Mouse (Mus musculus): ENCODE data around the gene Vwa8.
"Not testable (repeated sequence)": the region's sequence is repeated elsewhere in the genome, so short reads cannot be mapped to it uniquely, and the experiment has no call there.

Gene Vwa8

GRCm38 (mm10) chr14:78885915-78886534, 37.2 kb downstream of the Vwa8 start:
- peak; percentile 38 for DNase-seq (ENCODE audit: low read depth, low spot score)

GRCm38 (mm10) chr14:78886566-78887234, 37.8 kb downstream of the Vwa8 start:
- DNase-seq (ENCODE audit: low read depth, low spot score): no peak

DNA sequence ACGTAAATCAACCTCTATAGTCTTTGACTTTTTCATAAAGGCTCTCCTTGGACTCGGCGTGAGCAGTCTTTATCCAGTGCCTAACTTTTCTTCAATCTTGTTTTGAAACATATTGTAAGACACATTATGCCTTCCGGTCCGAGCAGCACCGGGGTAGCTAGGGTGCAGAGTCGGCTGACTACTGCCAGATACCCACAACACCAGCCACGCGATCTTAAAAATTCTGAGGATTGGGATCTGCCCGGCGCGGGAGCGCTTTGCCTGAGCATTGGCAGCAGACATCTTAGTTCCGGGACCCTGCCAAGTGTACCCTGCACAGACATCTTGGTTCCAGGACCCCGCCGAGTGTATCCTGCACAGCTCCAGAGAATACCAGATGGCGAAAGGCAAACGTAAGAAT, 38.6 kb downstream of the Vwa8 start:
- DNase-seq (ENCODE audit: low read depth, low spot score): not testable (repeated sequence)

DNA sequence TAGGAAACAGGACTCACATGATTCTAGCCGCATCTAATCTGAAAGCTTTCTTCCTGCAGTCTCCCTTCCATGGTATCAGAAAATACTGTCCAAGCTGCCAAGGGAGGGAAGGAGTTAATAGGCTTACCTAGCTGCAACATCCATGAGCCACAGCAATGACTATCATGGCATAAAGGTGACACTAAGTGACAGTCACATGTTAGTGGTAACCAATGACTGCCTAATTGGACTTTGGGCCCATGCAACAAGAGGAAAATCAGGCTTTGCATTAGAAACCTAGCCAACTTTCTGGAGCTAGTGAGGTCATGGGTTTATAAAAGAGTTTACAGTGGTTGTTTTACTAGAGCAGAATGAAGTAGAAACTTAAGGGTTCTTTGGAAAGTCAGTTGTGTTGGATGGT, 46.6 kb downstream of the Vwa8 start:
- no peak for DNase-seq (ENCODE audit: low read depth, low spot score)

DNA sequence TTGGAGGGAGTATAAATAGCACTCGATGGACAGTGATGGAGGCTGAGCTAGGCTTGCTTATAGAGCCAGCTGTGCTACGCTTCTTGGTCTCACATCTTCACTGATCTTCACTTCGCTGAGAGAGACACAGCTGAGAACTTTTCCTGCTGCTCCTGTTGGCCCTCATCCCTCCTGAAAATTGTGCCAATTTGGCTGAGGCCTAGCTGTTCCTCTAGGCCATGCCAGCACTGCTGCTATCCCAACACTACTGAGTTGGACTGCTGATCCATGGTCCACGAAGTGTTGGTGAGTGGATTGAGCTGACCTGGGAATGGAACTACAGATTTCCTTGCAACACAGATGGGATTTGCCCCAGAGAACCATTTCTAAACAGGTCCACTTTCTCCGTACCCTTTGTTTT, 47.4 kb downstream of the Vwa8 start:
- no peak for DNase-seq (ENCODE audit: low read depth, low spot score)

GRCm38 (mm10) chr14:78900770-78901169, 51.9 kb downstream of the Vwa8 start:
- no peak for DNase-seq (ENCODE audit: low read depth, low spot score)

- no peak for DNase-seq (ENCODE audit: low read depth, low spot score)
These were observed 59.5 kb downstream of the Vwa8 start for GRCm38 (mm10) chr14:78908205-78908863.

GRCm38 (mm10) chr14:78912076-78912475, 63.2 kb downstream of the Vwa8 start:
- DNase-seq (ENCODE audit: low read depth, low spot score): no peak

GRCm38 (mm10) chr14:78914180-78914579, 65.3 kb downstream of the Vwa8 start:
- DNase-seq (ENCODE audit: low read depth, low spot score): no peak

DNA sequence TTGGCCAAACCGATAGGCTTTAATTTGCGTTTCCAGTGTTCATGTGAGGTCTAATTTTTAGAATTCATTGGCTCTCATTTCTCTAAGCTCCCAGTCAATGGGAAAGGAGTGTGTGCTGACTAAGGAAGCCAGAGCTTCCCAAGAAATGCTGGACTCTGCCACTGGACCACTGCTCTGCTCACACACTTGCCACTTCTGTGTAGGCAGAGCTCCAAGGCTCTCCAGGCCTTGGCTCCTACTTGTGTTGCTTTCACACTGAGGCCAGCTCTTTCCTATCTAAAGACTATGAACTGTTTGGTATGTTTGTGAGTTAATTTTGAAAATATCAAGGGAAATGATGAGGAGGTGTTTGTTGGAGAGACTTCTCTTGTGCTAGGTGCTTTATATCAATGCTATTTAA, 67.8 kb downstream of the Vwa8 start:
- DNase-seq (ENCODE audit: low read depth, low spot score): no peak

- DNase-seq (ENCODE audit: low read depth, low spot score): peak; percentile 52
These were observed 72.4 kb downstream of the Vwa8 start for GRCm38 (mm10) chr14:78921219-78921618.

DNA sequence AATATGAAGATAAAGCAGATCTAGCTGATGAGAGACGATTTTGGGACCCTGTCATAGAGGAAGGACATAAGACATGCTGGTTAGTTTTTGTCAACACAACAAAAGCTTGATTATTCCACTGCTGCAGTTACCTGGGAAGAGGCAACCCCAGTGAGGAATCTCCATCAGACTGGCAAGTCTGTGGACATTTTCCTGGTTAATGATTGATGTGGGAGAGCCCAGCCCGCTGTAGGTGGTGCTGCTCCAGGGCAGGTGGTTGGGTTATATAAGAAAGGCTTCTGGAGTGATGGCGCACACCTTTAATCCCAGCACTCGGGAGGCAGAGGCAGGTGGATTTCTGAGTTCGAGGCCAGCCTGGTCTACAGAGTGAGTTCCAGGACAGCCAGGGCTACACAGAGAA, 74.8 kb downstream of the Vwa8 start:
- no peak for DNase-seq (ENCODE audit: low read depth, low spot score)

GRCm38 (mm10) chr14:78924755-78925537, 76.1 kb downstream of the Vwa8 start:
- DNase-seq (ENCODE audit: low read depth, low spot score): no peak

DNA sequence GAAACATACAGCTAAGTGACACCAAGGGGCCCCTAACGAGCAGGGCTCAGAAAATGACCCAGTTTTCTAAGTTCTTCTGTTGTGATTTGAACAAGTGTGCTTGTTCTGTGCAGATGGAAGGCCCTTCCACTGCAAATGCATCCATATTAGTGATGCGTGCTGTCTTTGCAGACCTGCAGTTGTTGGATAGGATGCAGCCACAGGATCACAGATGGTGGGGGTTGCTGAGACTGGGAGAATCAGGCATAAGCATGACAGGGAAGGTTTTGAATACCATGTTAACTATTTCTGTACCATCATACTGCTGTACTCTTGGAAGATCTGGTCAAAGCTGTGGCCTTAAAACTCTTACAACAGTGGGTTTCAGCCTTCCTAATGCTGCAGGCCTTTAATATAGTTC, 83.2 kb downstream of the Vwa8 start:
- DNase-seq (ENCODE audit: low read depth, low spot score): no peak

DNA sequence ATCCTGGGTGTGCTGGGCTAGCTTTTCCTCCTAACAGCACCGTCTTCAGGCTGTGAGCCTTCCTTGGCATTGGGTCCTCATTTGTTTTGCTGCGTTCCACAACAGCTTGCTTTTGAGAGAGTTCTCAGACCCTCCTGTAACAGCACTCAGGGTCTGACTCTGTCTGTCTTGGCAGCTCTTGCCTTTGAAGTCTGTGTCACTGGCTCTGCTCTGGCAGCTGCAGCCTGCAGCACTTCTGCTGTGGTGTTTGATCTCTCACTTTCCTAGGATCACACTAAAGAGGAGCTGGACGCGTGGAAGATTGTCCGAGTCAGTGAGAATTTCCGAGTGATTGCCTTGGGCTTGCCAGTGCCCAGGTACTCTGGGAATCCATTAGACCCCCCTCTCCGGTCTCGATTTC, 84.5 kb downstream of the Vwa8 start:
- DNase-seq (ENCODE audit: low read depth, low spot score): no peak

- DNase-seq (ENCODE audit: low read depth, low spot score): no peak
These were observed 85.7 kb downstream of the Vwa8 start for GRCm38 (mm10) chr14:78934596-78934995.

DNA sequence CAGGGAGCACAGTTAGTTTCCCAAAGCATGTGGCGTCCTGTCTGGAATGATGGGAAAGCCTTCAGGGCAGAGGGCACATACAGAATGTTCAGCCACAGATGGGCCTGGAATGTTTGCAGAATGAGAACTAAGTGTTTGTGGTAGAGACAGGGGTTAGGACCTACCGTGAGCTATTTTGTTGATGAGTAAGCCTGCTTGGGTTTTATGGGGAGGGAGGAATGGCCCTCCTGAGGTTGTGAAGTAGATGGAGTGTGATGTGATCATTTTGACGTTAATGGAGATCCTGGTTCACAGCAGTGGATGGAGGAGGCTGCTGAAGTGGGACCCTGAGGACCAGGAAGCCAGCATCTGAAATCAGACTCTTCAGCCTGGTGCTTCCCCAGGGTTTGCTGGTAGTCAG, 86.9 kb downstream of the Vwa8 start:
- no peak for DNase-seq (ENCODE audit: low read depth, low spot score)

DNA sequence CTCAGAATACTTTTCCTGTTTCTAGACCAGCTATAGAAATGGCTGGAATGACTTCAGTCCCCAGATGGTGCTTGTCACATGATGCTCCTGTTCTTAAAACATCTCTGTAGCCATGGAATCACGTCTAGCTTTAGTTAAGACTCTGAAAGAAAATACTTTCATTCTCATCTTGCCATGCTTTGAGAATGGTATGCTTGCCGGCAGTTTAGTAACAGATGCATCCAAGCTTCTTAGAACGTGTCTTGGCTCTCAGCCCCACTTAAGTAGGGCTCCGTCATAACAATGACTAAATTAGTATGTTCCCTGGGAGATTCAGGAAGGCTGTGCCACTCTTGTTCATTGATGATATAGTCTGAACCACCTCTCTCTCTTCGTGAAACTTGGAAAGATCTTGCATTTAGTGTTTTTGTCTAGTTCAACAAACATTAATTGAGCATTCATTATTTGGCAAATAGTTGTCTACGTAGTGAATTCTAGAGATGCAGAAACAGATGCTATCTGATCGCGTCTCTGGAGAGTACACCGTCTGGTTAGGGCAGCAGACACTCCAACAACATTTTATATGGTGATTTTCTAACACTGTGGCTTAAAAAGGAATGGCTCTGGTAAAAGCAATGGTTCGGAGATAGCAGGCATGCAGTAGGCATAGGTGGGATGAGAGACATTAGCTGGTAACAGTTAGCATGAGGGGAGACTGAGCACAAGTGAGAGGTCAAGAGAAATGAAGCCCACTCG, 93.1 kb downstream of the Vwa8 start:
- DNase-seq (ENCODE audit: low read depth, low spot score): no peak

DNA sequence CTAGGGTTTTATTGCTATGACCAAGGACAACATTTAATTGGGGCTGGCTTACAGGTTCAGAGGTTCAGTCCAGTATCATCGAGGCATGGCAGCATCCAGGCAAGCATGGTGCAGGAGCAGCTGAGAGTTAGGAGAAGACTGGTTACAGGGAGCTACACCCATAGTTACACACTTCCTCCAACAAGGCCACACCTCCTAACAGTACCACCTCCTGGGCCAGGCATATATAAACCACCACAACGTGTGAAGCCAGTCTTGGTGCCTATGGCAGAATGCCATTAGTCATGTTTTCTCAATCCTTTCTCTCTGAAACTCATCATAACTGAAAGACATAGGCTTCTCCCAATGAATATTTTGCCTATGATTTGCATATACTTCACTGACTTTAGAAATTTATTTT, 106.9 kb downstream of the Vwa8 start:
- DNase-seq (ENCODE audit: low read depth, low spot score): no peak

- DNase-seq (ENCODE audit: low read depth, low spot score): no peak
These were observed 121.8 kb downstream of the Vwa8 start for GRCm38 (mm10) chr14:78970621-78971020.

DNA sequence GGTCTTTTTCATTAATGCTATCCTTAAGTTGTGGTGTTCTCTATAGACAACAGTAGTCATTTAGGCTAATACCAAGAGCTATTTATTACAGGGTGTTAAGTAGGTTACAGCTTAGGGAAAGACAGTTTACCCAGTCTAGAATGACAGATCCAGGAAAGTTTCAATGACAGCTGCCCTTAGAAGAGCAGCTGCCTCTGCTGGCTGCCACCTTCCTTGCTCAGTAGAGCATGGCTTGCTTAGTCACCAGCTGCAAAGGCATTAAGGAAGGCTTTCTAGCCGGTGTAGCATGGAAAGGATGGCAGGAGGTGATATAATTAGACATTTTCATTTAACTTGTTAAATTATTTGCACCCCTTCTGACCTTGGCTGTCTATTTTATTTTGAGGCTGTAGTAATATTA, 123.6 kb downstream of the Vwa8 start:
- no peak for DNase-seq (ENCODE audit: low read depth, low spot score)

DNA sequence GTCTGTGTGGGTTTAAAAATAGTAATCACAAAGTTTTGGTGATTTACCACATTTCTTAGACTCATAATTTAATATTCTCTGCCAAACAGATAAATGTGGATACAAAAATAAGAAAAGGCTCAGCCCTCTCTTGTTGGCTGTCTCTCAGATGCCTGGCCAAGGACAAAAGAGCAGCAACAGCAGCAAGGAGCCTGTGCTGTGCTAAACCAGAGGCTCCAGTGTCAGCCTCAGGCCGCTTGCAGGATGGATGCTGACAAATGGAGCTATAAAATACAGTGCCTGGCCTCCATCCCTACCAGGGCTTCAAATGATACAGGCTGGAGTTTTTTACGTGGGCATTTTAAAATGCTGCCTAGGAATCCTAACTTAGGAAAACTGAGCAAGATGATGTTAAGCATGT, 134.3 kb downstream of the Vwa8 start:
- no peak for DNase-seq (ENCODE audit: low read depth, low spot score)
